Mouse (Mus musculus): ENCODE measurements around the gene Tiparp.

GRCm38 (mm10) chr3:65515751-65516150 is 12.5 kb upstream of the Tiparp start:
- no peak for TF ChIP-seq POLR2A (IDR thresholded peaks at IDR 0.05; ENCODE audit: insufficient read depth, low read depth, low read length)
- no peak for TF ChIP-seq CTCF (IDR thresholded peaks at IDR 0.05; ENCODE audit: insufficient read depth, low read depth, low read length)

Measured in olfactory bulb, adult 2 months (tissue).